Mouse (Mus musculus): ENCODE measurements at regions not wholly inside any gene's neighbourhood (a gene's known extent, or its start where the extent isn't known, plus 50 kb on each side); places are given as distances from the start of the nearest gene placed in this dataset.
"Not testable (repeated sequence)": the region's sequence is repeated elsewhere in the genome, so short reads cannot be mapped to it uniquely, and the experiment has no call there.

DNA sequence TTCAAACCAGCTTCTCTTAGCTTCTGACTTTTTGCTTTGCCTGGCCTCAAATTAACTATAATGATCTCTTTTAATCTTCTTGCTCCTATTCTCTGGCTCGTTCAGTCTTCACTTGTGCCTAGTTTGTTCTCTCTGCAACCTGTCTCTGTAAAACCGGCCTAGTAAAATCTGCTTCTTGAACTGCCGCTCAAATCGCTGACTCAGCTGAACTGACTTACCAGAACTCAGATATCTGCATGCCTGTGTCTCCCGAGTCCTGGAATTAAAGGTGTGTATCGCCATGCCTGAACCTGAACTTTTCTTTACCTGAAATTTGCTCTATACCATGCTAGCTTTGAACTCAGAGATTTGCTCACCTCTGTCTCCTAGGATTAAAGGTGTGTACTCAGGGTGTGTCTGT lies 212.2 kb downstream of the Glrx3 start:
- ATAC-seq, result no peak

DNA sequence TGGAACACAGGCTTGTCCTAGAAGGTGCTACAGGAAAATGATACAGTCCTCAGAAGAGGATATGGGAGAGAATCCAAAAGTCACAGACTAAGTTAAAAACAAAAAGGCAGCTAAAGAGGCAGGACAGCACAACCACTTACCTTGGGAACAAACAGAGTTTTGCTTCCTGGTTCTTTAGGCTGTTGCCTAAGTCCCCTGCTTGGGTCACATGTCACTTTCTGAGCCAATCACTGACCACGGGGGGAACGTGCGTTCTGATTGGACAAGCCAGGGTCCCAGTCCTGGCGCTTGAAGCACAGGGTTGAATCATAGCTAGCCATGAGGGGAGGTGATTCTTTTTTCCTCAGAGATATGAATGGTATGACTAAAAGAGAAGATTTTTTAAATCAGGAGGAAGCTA lies 216.4 kb downstream of the Glrx3 start:
- no peak for ATAC-seq

DNA sequence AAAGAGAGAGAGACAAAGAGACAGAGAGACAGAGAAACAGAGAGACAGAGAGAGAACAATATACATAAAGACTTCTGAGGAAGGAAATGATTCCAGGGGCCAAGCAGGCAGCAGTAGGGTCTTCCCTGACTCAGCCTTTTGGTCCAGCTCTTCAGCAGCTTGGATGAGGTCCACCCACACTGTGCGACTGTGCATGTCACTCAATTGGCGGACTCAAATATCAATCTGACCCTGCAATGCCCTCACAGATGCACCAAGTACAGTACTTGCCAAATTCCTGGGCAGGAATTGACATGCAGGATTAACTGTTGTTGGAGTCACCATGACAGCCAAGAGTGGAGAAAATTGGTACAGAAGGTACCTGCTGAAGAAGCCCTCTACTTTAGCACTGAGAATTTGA lies 229.8 kb downstream of the Glrx3 start:
- ATAC-seq, result no peak

DNA sequence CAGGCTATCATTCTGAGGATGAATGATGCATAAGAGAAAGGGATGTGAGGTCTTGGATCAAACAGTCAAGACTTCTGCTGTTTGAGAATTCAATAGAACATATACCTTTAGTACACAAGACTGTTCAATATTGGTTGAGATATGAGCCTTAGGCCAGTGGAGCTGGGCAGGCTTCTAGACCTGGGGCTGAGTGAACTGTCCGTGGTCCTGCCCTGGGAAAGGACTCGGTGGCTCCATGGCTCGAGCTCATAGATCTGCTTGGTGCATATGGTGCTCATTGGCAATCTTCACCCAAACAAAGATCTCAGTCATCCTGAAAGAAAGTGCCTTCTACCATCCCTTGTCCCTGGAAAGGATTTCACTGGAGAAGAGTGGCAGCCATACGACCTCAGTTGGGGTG lies 233.7 kb downstream of the Glrx3 start:
- no peak for ATAC-seq

DNA sequence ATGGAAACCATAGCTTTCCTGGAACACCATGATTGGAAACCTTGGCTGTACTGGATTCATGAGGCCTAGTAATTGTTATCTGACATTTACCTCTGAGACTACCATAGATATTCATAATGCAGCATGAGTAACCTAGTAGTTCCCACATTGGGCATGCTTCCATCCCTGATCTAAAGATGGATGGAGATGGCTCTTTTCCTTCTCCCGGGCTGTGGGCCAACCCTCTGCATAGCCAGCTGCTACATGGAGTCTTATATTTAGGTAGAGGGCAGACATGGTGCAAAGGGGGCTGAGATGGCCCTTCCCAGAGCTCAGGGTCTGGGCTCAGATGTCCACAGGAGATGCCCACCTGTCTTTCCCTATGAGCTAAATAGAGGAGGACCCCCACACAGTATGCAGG lies 237.2 kb downstream of the Glrx3 start:
- no peak for ATAC-seq

DNA sequence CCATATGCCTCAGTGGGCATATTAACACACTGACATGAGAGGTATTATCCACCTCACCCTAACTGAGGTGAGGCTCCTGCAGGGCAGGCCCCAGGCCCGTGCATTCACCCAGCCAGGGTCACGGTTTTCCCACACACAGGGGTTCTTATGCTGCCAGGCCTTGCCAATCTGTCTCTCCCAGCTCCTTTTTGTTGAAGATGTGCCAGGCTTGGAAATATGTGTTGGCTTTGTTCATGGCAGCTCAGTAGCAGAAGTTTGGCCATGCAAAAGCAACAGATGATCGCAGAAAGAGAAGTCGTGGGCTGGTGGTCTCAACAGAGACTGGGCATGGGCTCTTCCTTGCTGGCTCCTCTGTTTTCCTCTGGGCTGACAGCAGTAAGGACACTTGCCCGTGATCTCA lies 238.0 kb downstream of the Glrx3 start:
- no peak for ATAC-seq

DNA sequence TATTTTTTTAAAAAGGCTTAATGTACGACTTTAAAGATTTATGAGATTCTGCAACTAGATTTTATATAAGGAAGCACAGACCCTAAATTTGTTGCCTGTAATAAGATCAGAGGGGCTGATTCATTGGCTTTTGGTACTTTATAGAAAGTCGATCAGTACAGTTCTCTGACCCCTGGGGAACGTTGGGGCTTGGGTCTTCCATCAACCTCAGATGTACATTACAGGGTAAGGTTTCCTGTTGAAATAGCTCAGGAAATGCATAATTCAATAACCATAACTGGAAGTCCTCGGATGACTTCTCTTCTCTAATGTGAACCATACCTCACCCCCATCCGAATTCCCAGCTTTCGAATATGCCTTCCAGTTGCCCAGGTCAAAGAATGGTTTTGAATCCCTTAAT lies 247.4 kb downstream of the Glrx3 start:
- ATAC-seq, result no peak

DNA sequence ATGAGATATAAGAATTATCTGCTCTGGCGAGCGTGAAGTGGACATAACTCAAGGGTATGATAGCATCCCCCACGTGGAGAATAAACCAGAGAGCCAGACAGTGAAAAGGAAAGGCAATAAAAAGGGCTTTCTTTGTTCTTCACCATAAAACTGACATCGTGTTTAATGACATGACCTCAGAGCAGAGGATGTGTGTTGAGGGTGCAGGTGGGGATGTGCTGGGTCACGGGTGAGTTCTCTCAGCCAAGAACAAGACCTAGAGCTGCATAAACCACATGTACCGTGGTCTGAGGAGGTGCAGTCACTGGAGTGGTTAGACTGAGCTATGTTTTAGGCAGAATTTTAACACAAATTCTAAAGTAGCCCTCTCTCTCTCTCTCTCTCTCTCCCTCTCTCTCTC lies 247.9 kb downstream of the Glrx3 start:
- no peak for ATAC-seq

DNA sequence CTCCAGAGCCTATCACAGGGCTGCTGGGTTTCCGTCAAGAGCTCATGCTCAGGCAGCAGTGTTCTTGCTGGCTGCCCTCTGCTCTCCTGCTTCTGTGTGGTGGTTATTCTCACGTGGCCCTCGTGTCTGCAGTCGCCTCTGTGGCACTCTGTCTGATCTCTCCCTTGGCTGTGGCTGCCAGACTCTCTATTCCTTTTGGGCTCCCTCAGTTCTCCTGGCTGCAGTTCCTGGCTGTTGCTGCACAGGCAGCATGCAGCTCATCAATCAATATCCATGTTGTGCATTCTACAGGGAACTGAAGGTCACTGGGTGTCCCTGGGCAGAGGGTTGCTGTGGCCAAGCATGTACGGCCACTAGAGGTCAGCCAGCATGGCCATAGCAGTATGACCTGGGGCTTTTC lies 259.4 kb downstream of the Glrx3 start:
- ATAC-seq, result no peak

DNA sequence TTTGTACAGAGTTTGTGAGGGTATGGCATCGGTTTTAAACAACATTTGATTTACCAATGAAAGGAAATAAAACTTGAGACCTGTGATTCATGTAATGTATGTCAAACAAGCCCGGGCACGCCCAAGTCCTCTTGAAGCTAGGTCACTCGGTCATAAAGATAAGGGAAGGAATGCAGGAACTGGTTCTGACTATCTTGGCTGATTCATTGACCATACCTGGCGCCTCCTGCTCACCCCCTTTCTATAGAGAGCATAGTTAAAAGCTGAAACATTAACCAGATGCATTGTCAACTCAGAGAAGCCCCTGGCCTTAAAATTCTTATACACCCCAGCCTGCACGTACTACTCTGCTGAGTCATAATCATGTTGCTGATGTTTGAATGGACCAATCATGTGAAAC lies 261.1 kb downstream of the Glrx3 start:
- ATAC-seq, result not testable (repeated sequence)

DNA sequence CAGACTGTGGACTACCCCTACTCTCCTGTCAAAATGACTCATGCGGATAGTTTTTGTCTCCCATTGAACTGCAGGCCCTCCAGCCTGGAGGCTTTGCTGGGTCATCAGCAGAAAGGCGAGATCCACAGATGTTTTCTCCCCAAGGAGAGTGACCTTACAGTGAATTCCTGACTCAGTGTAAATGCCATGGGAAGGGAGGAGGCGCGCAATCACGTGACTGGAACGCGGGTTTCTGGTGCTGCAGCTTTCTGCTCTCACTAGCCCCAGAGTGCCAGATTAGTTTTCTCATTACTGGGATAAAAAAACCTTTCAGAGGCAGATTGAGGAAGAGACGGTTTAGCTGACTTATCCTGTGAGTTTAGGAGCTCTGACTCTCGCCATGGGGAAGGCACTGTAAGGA lies 275.4 kb downstream of the Glrx3 start:
- ATAC-seq, result no peak

DNA sequence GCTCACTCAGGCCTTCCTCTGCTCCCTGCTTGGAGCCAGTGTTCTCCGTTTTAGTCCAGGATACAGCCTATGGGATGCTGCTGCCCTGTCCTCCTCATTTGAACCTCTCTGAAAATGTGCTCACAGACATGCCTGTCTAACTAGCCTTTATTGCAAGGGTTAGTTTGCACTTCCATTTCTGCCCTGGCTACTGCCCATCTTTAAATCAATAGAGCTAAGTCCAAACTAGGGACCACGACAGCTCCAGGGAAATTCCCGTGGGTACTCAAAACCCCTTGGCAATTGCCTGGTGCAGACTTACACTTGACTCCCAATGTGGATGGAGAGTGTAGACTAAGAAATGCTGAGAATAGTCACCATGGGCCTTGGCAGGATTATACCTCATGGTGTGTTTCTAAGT lies 276.4 kb downstream of the Glrx3 start:
- ATAC-seq, result no peak

DNA sequence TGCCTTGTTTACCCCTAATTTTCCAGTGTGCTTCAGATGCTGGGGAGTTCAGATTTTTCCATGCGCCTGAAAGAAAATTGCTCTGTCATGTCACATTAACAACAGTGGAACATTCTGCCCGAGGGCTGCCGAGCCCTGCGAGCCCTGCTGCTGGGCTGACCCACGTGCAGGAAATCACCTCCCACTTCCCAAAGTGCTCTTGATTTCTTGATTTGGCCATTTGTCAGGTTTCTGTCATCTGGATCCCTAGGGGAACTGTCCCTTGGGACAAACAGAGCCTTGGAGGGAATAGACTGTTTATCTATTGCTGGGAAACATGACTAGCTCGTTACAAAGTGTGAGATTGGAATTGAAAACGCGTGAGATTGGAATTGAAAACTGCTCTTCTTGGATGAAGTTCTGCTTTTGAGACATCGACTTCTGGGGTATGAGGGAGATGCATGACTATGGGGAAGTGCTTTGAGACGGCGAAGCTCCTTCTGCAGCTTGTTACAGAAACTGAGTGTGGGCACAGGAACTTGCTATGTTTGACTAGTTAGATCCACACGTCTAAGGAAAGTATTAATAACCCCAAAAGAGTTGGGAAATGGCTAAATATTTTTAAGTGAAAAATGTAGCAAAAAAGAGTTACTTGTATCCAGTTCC lies 277.0 kb downstream of the Glrx3 start:
- no peak for ATAC-seq

DNA sequence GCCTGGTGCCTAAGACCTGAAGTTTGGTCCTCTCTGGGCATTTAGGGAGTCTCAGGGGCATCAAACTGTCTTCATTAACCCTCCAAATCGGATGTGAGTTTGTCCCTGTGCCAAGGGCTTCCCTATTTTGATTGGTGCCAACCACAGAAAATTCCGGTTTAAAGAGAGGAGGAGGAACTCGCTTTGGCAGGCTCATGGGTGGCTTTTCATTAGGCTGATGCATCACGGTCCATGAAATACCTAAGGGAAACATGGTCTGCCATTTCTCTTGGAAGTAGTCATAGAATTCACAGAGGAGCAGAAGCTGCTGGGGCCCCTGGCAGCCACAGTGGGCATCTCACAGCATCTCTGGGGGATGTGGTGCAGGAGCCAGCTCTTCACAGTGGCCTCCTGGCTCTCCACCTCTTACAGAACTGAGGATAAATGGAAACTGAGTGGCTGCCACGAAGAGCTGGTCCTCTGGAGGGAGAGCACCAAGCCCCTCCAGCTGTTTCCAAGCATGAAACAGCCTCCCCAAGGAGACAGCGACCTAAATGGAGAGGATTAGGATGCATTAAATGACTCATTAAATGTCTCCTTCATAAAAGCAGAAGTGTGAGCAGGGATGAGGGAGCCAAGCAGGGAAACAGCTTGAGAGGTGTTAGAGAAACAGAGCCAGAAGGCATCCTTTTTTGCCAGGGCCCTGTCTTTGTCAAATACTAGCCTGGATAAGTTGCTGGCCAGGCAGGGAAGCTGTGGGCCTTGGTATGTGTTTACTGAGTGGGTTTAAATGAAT lies 277.9 kb downstream of the Glrx3 start:
- no peak for ATAC-seq

DNA sequence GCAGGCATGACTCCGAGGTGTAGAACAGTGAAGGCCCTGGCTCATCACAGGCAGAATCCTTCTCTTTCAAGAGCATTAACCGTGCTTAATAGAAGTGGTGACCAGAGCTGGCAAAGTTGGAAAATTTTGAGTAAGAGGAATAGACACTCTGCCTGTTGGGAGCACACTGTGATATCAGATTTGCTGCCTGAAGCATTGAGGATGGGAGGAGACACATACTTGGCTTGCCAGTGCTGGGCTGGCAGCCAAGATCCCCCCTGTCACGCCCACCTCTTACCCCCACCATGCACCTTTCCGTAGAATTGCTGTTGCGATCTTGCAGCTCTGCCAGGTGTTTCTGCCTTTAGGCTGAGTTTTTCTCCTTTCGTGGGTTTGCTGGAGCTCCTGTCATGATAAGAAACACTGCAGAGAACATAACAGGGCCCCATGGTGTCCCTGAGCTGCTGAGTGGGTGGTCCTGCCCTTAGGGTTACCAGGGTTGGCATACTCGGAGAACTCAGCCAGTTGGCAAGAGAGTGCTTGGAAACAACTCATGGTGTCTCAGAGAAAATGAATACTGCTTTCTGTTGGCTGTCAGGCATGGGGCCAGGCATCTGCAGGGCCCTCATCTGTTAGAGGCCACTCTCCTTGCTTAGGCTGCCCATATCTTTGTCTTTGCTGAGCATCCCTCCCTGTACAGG lies 286.1 kb downstream of the Glrx3 start:
- no peak for ATAC-seq

DNA sequence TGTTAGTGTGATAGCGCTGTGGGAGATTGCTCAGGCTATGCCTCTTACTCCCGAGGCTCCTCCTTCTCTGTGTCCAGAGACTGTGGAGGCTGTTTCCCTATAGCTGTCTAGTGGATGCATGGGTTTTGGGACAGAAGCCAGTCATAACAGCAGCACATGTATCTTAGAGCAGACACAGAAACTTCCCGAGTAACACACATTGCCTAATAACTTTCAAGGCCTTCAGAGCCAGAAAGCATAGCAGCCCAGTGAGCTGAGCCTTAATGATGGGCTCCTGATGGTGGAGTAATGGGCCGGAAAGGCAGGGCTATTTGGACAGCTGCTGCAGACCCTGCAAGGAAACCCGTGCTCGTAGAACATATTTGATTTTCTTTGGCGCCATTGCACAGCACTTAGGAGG lies 288.6 kb downstream of the Glrx3 start:
- no peak for ATAC-seq

DNA sequence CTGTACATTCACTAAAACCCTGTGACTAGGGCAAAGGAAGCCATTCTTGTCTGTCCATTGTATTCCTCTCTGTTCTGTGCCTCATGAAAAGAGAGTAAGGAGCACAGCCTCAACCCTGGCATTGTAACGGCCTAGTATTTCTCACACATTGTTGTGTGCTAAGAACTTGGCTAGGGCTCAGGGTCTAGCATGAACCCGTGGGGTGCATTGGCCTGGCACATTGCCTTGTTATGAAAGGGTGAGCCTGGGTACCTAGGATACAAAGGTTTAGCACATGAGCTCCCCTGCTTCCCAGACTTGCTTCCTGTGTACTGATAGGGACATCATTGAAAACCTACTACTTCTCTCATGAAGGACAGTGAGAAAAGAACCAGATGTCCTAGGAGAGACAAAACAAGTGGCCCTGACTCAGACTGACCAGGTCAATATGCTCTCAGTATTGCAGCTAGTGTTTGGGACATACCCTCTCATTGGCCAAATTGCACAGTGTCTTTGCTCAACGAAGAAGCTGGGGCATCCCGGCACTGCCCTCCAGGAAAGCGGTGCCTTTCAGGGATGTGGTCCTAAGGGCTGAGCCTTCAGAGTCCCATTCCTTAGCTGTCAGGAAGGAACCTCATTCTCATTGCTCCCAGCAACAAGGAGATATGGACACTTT lies 298.6 kb downstream of the Glrx3 start:
- ATAC-seq, result no peak

DNA sequence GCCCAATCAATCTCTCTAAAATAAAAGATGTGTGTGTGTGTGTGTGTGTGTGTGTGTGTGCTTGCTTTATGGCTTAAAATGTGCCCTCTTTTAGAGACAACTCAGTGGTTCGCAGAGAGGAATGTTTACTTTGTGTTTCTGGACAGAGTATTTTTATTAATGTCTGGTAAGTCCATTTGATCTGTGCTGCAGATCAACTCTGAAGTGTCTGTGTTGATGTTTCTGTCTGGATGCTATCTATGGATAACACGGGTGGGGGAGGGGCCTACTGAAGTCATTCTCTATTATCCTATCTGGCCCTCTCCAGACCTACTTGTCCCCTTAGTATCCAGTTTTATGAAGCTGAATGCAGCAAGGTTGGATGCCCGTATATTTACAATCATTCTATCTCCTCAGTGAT lies 304.3 kb downstream of the Glrx3 start:
- no peak for ATAC-seq

DNA sequence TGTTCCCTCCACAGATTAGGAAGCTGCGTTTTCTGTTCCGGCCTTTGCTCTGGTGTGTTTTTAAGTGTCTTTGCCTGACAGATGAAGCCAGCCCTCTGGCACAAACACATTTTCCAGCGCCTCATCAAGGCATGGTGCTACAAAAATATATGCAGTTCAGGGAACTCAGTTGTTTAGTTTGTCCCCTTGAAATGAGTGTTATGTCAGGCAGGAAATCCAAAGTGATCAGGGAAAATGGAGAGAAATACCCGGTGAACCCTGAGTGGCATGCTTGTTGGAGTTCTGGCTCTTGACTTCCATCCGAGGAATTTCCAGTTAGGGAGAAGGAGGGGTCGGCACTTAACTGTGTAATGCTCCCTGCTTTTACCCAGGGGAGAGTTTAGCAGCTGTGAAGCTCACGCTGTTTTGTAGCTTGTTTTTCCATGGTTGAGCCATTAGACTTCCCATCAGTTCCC lies 304.9 kb downstream of the Glrx3 start:
- ATAC-seq, result no peak

DNA sequence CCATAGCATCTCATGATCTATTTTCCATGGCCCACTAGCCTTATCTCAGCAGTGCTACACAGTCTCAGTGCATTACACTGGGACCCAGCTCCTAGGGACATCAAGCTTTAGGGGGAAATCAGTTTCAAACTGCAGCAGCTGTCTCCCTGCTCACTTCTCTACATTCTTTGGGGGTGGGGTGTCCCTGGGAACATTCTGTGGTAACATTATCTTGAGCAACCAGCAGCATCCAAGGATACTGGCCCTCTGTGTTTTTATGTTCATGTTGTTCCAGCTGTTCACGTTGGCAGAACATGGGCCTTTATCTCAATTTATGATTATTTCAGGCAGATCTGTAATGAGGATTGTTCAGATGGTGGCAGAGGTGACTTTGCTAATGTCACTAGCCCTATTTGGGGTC lies 308.2 kb downstream of the Glrx3 start:
- ATAC-seq, result no peak

DNA sequence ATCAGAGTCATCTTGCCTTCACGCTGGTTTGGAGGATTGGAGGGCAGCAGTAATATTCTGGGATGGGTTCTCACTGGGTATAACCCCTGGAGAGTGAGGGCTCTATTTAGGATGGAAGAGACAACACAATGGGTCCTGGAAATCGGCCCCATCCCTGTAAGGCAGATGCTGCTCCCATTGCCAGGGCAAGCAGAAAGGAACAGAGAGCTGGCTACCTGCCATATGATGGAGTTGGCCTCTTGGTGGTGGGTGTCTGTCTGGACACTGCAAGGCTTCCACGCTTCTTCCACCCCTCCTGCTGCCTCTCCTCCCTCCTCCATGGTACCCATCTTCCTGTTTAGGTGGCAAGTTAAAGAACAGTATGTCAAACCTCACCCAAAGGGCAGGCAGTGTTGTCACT lies 308.6 kb downstream of the Glrx3 start:
- ATAC-seq, result no peak

DNA sequence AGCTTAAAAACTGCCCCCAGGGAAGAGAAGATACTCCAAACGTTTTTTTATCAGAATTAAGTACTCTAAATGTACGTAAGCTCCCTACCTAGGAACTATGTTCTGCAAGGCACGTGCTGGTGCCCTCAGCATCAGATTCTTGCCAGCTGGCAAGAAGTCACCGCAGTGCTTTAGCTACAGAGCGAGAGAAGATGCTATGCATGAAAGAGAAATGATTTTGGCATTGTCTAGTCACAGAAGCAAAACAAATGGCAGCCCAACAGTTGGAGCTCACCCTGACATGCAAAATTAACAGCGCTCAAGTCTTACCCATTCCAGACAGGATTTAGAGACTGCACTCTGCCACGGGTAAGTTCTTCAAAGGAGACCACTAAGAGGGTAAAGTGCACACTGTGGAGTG lies 311.5 kb downstream of the Glrx3 start:
- no peak for ATAC-seq

DNA sequence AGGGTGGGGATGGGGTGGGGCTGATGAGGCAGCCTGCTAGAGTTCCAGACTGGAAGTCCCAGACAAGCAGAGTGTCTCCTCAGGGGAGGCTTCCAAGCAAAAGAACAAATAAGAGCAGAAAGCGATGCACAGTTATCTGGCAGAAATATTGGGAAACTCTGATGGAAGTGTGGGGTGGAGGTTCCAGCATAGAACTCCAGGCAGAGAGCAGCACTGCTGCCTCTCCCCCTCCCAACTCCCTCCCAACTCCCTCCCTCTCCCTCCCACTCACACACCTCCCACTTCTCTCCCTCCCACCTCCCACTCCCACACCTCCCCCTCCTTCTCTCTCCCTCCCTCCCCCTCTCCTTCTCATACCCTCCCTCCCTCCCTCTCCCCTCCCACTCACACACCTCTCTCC lies 313.3 kb downstream of the Glrx3 start:
- no peak for ATAC-seq

Data from CD4-positive, CD25-positive, alpha-beta regulatory T cell, adult 4 months (primary cell).